Mouse (Mus musculus) testis, adult 2 months (tissue): ENCODE data around the gene Osbp2. TPM values are rescaled to one million over a fixed set of nuclear protein-coding genes. Genes with fewer than 3 reads are reported as not detected.

ENCODE experiments used
- H3K27ac ChIP-seq: fragments of 200-500 bp; 2 replicates; pipeline ENCODE4 v1.5.1; 2012; ENCODE audit warnings: low read depth, low read length; ENCODE audit not compliant: control insufficient read depth, insufficient read depth
- H3K27me3 ChIP-seq: fragments of 200-500 bp; 2 replicates; pipeline ENCODE4 v1.6.1; 2012; ENCODE audit warnings: mild to moderate bottlenecking, low read length, moderate library complexity; ENCODE audit not compliant: control insufficient read depth, insufficient read depth
- H3K36me3 ChIP-seq: fragments of 200-500 bp; 2 replicates; pipeline ENCODE4 v1.6.1; 2012; ENCODE audit warnings: mild to moderate bottlenecking, low read length; ENCODE audit not compliant: control insufficient read depth, insufficient read depth
- H3K4me1 ChIP-seq: fragments of 200-500 bp; 2 replicates; pipeline ENCODE4 v1.6.1; 2012; ENCODE audit warnings: low read length; ENCODE audit not compliant: control insufficient read depth, insufficient read depth
- H3K4me3 ChIP-seq: fragments of 200-500 bp; 2 replicates; pipeline ENCODE4 v1.5.1; 2012; ENCODE audit warnings: low read depth, mild to moderate bottlenecking, low read length, moderate library complexity, mixed read lengths; ENCODE audit not compliant: control insufficient read depth
- CTCF ChIP-seq: fragments of 200-500 bp; IDR thresholded peaks from 2 replicates; pipeline ENCODE4 v1.5.1; 2012; ENCODE audit warnings: low read depth, mild to moderate bottlenecking, inconsistent platforms, low read length, moderate library complexity; ENCODE audit not compliant: control insufficient read depth, insufficient read depth, insufficient replicate concordance
- POLR2A ChIP-seq: fragments of 200-500 bp; IDR thresholded peaks from 2 replicates; pipeline ENCODE4 v1.6.1; 2012; ENCODE audit warnings: low read depth, mild to moderate bottlenecking, inconsistent platforms, low read length, moderate library complexity; ENCODE audit not compliant: control insufficient read depth
- polyA plus RNA-seq: library from polyadenylated mRNA; depleted of rRNA; stranded (reverse); fragments of >200 nt; gene quantifications from 2 replicates; pipeline ENCODE4 v1.2.3, GENCODE M21; 2012

Osbp2 gene
- polyA plus RNA-seq, 1 experiment = 710 TPM

DNA sequence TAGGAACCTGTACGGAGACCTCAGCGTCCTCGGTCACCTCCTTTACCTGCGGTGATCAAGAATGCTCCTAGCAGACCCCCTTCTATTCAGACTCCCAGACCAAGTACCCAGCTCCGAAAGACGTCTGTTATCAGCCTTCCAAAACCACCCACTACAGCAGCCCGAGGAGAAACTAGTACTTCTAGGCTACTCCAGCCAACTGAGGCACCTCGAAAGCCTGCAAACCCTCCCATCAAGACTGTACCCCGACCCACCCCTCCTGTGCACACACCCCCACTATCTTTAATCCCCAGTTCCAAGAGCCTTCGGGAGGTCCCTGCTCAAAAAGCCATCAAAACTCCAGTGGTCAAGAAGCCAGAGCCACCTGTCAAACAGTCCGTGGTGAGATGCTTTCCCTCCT is 180.0 kb downstream of the Osbp2 start:
- Histone ChIP-seq H3K4me1 (no peaks in the 10 kb centered on the region), H3K4me3 (no peak overlapping the region), H3K27me3 (no peaks in the 10 kb centered on the region), H3K27ac (no peak overlapping the region), H3K36me3 (peaks cover 19% of the 10 kb centered on the region)
- no peak for TF ChIP-seq CTCF
- no peak for TF ChIP-seq POLR2A

DNA sequence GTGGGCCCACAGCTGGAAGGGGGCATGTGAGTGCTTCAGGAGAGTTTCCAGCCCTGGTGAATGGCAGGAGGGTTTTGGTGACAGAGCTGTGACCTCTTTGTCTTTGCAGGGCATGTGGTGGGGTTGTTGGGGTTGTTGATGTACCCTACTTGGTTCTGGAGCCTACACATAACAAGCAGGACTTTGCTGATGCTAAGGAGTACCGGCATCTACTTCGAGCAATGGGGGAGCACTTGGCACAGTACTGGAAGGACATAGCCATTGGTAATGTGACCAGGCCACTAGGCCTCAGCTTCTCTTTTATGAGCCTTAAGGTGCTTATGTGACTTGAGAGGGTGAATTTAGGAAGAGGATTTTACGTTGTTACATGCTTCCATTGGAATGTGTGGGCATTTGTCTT is 183.9 kb downstream of the Osbp2 start:
- no peak overlapping the region for H3K27ac ChIP-seq
- H3K27me3 ChIP-seq = no peaks in the 10 kb centered on the region
- no peak overlapping the region for H3K4me3 ChIP-seq
- H3K4me1 ChIP-seq = no peaks in the 10 kb centered on the region
- TF ChIP-seq POLR2A (no peak), CTCF (no peak)
- peaks cover 21% of the 10 kb centered on the region for H3K36me3 ChIP-seq

DNA sequence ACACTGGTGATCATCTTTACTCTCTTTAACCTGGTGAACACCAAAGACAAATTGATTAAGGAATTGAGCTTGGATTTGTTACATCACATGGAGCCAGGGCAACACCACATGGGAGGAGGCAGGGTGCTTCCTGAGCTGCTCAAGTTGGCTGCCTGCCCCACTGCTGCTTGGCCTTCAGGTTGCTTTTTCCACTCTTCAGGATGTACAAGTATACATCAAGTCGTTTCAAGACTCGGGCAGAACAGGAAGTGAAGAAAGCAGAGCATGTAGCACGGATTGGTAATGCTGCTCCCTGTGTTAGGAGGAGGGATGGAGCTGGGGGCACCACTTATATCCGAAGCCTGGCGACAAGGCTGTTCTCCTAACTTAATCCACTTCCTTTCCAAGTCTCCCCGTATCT is 186.5 kb downstream of the Osbp2 start:
- H3K27ac ChIP-seq = no peak overlapping the region
- H3K4me1 ChIP-seq = no peaks in the 10 kb centered on the region
- H3K27me3 ChIP-seq = no peaks in the 10 kb centered on the region
- no peak overlapping the region for H3K4me3 ChIP-seq
- TF ChIP-seq POLR2A (no peak), CTCF (no peak)
- H3K36me3 ChIP-seq = peaks cover 14% of the 10 kb centered on the region

DNA sequence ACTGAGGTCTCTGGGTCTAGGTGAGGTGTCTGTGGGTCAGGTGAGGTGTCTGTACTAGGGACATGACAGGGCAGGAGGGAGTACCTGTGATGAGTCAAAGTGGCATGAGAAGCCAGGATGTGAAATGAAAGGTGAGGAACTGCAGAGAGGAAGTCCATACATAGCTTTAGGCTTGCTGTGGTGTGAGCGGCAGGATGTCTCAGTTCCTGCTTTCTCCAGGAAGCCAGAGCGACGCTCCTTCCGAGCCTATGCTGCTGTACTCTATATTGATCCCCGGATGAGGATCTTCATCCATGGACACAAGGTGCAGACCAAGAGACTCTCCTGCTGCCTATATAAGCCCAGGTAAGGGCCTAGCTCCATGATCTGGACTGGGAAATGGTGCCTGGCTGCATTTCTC is 187.3 kb downstream of the Osbp2 start:
- peaks cover 11% of the 10 kb centered on the region for H3K36me3 ChIP-seq
- TF ChIP-seq POLR2A = no peak
- TF ChIP-seq CTCF = no peak

DNA sequence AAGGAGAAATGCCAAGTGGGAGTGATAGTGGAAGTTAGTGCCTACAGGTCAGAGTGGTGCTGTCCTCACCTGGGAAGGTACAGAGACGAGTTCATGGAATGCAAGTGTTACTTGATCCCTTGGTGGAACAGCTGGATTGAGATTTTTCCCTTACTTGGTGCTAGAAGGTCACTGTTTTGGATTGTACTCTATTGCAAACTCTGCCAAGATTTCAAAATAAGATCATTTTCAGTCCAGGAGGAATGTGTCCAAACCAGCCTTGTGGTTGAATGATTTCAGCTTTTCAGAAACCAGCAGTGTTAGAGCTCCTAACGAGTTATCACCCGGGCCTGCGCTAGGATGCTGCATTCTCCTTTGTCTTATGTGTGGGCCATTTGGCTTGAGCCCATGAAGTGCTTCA is 189.2 kb downstream of the Osbp2 start:
- Histone ChIP-seq H3K27me3 (no peaks in the 10 kb centered on the region), H3K4me3 (no peak overlapping the region), H3K4me1 (no peaks in the 10 kb centered on the region), H3K27ac (no peak overlapping the region), H3K36me3 (peaks cover 4% of the 10 kb centered on the region)
- no peak for TF ChIP-seq CTCF
- no peak for TF ChIP-seq POLR2A

More for the DNA sequence above, 187.3 kb downstream of the Osbp2 start:
- Histone ChIP-seq H3K27me3 (no peaks in the 10 kb centered on the region), H3K4me3 (no peak overlapping the region), H3K27ac (no peak overlapping the region), H3K4me1 (no peaks in the 10 kb centered on the region)

DNA sequence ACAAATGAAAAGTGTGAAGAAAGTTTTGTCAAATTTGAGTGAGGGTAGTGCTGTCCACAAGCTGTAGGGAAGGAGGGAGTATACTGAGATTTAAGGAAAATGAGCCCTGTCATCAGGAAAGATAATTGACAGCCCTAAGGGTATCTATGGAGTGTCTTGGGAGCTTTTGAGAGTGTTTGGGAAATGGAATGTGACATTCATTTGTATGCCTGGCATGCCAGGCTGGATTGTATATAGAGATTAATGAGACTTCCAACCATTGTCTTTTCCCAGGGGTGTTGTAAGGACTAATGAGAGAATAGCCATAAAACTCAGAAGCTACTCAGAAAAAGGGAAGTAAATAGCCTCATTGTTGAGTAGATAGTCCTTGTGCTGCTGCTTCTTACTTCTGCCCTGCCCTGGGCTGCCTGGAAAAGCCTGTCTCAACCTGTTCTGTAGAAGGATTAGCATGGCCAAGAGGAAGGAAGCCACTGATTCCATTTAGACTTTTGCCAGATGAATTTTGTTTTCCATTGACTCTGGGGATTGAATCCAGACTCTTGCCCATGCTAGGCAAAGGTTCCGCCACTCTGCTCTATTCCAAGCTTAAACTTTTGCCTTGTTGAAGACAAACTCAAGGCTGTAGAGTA is 192.6 kb downstream of the Osbp2 start:
- Histone ChIP-seq H3K36me3 (peaks cover 1% of the 10 kb centered on the region), H3K27me3 (no peaks in the 10 kb centered on the region), H3K4me3 (no peak overlapping the region), H3K27ac (no peak overlapping the region), H3K4me1 (no peaks in the 10 kb centered on the region)
- no peak for TF ChIP-seq POLR2A
- TF ChIP-seq CTCF = no peak

DNA sequence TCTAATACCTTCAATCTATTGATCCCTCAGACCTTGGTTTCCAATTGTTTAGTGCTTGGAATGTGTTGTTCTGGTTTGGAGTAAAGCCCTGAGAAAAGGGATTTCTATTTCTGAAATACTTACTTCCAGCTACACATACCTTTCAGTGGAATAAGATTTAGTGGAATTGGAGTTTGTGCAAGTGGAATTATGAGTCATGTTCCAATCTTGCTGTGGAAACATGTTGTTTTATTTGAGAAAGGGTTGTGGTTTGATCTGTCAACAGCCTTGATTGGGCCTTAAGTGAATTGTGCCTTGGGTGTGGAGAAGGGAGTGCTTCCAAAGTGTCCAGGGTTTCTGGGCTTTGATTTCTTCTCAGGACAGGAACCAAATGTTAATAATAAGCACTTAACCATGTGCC is 193.9 kb downstream of the Osbp2 start:
- TF ChIP-seq POLR2A = no peak
- TF ChIP-seq CTCF = no peak
- Histone ChIP-seq H3K36me3 (peaks cover 1% of the 10 kb centered on the region), H3K4me1 (no peaks in the 10 kb centered on the region), H3K4me3 (no peak overlapping the region), H3K27me3 (no peaks in the 10 kb centered on the region), H3K27ac (no peak overlapping the region)
